Mouse (Mus musculus) monocyte, adult 5-6 weeks (primary cell): ENCODE measurements around the gene Ebf4. TPM values are rescaled to one million over a fixed set of nuclear protein-coding genes. Genes with fewer than 3 reads are reported as not detected.

Source experiments
- ATAC-seq: fragments of 153-309, 156-312 bp; replicated peaks from 2 replicates; pipeline ENCODE4 v1.8.0; 2017; ENCODE audit warnings: mild to moderate bottlenecking; ENCODE audit not compliant: low TSS enrichment, insufficient number of reproducible peaks, severe bottlenecking, poor library complexity, low FRiP score
- total RNA-seq: library from RNA; stranded (forward); fragments of 200-1000, 200-491, 200-594 nt; gene quantifications from 3 replicates; pipeline ENCODE4 v1.2.3, GENCODE M21; 2017

The Ebf4 gene
- total RNA-seq, 1 experiment from 2014 or later: not detected

GRCm38 (mm10) chr2:130411558-130412495 is 116.9 kb downstream of the Ebf4 start:
- peak; percentile 79 for ATAC-seq

GRCm38 (mm10) chr2:130412775-130413174 is 117.8 kb downstream of the Ebf4 start:
- no peak for ATAC-seq

GRCm38 (mm10) chr2:130414094-130414856 is 119.3 kb downstream of the Ebf4 start:
- ATAC-seq: no peak

Other genes starting within 250 kb of the Ebf4 start
- gene Tgm6, start 182.8 kb upstream of the Ebf4 start, total RNA-seq: not detected in 3 replicates
- gene Snrpb, start 115.8 kb upstream of the Ebf4 start, total RNA-seq: 172 to 203 TPM (median 176 TPM) in 3 replicates
- gene Tmc2, start 100.0 kb upstream of the Ebf4 start, total RNA-seq: not detected in 3 replicates
- gene Nop56, start 20.7 kb upstream of the Ebf4 start, total RNA-seq: 156 to 208 TPM (median 163 TPM) in 3 replicates
- 103 to 169 TPM (median 112 TPM) in 3 replicates for gene Idh3b, start 10.6 kb upstream of the Ebf4 start, total RNA-seq
- 0.19 to 0.67 TPM in 2 of 3 replicates, not detected in the other for gene Cpxm1, start 102.4 kb downstream of the Ebf4 start, total RNA-seq
- gene Gm28372, start 110.1 kb downstream of the Ebf4 start, total RNA-seq: not detected in 3 replicates
- not detected in 3 replicates for gene 1700020A23Rik, start 110.1 kb downstream of the Ebf4 start, total RNA-seq
- gene Tmem239, start 111.3 kb downstream of the Ebf4 start, total RNA-seq: not detected in 3 replicates
- 199 to 267 TPM (median 223 TPM) in 3 replicates for gene Vps16, start 129.2 kb downstream of the Ebf4 start, total RNA-seq
- 20.8 to 40.3 TPM (median 22.5 TPM) in 3 replicates for gene Pced1a, start 129.5 kb downstream of the Ebf4 start, total RNA-seq
- gene Ptpra, start 155.1 kb downstream of the Ebf4 start, total RNA-seq: 103 to 177 TPM (median 151 TPM) in 3 replicates